Mouse (Mus musculus) gastrocnemius, postnatal 14 days (tissue): ENCODE data around the gene Snapin. TPM values are rescaled to one million over a fixed set of nuclear protein-coding genes. Genes with fewer than 3 reads are reported as not detected.

ENCODE experiments used
- DNase-seq: peaks from one replicate; pipeline ENCODE4 v3.0.0; 2021; ENCODE audit warnings: mixed read lengths
- intact Hi-C: fragments of 180-260 bp; cut with DNase I; formaldehyde crosslinking; loops from one replicate; pipeline ENCODE4 v1.15.1; 2025; ENCODE audit warnings: low total_unique reads
- long read RNA-seq, 2 experiments: library from polyadenylated mRNA; stranded (forward); transcript quantifications; one replicate each; pipeline ENCODE4 v2.0.0; 2021
- total RNA-seq, 2 experiments: library from RNA; stranded (reverse); gene quantifications; 2 replicates each; pipeline ENCODE4 v1.2.3; 2021

Gene Snapin
- total RNA-seq, result 10 to 100 TPM; 57.3 to 59.6 TPM
- long read RNA-seq, experiment 1, transcript Snapin-203 (4 exons, 1,928 nt), result major isoform, 76 of 87 reads
- long read RNA-seq, experiment 1, partial matches to known transcripts, result 0 of 87 reads
- long read RNA-seq, experiment 1, other reads (novel, unspliced or antisense), result 7 of 87 reads
- long read RNA-seq, experiment 2, transcript Snapin-205 (3 exons, 1,505 nt), result minor isoform, 5 of 114 reads
- long read RNA-seq, experiment 2, transcript Snapin-201 (3 exons, 958 nt), result minor isoform, 6 of 114 reads
- long read RNA-seq, experiment 2, transcript Snapin-203 (4 exons, 1,928 nt), result major isoform, 96 of 114 reads
- long read RNA-seq, experiment 2, partial matches to known transcripts, result 0 of 114 reads
- long read RNA-seq, experiment 2, other reads (novel, unspliced or antisense), result 3 of 114 reads

- DNase-seq, result peak; percentile 95
- intact Hi-C loops, result no loop called here
These were observed at the start of gene Snapin for GRCm38 (mm10) chr3:90490696-90491256. Gene Snapin, minus strand, starts transcription at chr3:90491033.

DNA sequence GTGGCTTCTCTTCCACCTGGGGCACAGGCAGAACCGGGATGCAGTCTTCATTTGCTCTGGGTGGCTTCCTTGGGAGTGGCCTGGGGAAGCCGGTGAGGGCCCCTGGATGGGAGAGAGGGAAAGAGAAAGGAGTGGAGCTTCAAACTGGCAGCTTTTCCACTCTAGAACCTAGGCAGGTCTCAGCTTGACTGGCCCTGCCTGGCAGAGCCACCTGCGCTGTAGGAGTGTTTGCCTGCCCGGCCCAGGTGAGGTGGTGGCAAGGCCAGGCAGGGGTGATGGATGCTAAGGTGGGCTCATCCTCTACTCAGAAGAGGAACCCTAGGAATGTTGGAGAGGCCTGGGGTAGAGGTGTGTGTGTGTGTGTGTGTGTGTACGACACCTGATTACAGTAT, 47.1 kb upstream of the Snapin start:
- DNase-seq, result no peak
- intact Hi-C loops, result no loop called here

DNA sequence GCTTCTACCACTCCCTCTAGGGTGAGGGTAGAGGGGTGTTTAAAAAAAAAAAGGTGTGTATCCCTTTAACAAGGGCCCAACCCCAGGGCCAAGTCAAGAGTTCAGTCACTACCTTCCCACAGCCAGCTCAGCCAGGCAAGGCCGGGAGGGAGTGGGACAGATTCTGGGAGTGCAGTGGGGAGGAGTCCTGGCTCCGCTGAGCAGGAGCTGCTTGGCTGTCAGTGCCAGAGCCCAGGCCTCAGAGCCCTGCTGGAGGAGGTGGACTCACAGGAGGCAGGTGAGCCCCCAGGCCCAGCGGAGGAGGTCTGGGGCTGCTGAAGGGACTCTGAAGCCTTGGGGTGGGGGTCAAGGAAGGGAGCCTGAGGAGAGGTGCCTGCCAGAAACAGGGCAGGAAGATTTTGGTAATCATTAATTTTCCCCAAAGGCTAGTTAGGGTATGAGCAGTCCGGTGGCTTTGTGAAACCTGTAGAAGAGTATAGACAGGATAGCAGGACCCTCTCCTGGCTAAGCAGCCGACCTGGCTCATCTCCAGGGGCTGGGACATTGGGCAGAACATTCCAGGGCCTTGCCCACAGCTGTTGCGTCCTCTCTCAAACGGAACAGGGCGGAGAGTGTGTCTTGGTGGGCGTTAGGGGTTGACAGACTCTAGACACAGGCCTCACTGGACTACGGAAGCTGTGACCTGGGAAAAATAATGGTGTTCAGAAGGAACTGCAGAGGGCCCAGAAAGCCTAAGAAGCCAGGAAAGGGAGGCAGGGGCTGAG, 46.5 kb upstream of the Snapin start, which contains the start of gene S100a16:
Gene S100a16, plus strand, starts transcription at position 114 of the 764 bp plus-strand sequence.
- intact Hi-C loops, result no loop called here

DNA sequence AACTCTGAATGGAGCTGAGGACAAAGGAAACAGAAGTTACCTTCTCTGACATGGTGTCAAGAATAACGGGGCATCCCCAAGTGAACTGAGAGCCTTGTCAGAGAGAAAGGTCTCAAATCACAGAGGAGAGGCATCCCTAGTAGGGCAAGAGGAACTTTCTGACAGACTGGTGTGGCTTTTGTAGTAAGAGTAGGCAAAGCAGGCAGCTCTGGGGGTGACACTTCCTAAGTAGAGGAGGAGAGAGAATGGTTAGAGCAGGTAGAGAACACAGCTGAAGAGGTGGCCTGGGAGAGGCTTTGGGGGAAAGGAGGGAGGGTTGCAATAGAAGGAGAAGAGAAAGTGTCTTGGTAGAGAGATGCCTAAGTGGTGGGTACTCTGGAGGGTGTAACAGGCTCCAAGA, 44.6 kb upstream of the Snapin start:
- no peak for DNase-seq
- intact Hi-C loops, result no loop called here

More for the DNA sequence above, 46.5 kb upstream of the Snapin start, which contains the start of gene S100a16:
- peak; percentile 89 for DNase-seq

- intact Hi-C loops, result no loop called here
- DNase-seq, result no peak
These were observed 40.9 kb upstream of the Snapin start for GRCm38 (mm10) chr3:90531713-90532112.

DNA sequence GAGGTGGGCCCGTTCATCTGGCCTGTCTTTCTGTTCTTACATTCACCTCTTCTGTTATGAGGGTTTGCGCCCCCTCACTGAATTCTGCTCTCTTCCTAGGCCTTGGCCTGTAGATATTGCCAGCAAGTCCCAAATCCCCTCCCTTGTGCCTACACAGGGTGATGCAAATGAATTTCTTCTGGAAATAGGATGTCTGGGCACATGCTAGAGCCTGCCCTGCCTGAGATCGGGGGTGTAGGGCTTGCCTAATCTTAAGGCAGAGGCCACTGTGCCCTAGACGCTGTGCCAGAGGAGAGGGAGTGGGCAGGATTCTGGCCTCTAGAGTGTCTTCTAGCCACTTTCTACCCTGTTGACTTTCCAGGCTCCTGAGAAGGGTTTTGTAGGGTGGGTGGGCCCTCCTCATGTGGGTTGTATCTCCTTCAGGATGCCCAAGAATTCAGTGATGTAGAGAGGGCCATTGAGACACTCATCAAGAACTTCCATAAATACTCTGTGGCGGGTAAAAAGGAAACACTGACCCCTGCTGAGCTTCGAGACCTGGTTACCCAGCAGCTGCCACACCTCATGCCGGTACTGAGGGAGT, 36.5 kb upstream of the Snapin start:
- no peak for DNase-seq
- intact Hi-C loops, result loop anchor here (5.0 kb wide), 2 partner anchors 55 to 90 kb away; no protein-coding TSS in a partner anchor

DNA sequence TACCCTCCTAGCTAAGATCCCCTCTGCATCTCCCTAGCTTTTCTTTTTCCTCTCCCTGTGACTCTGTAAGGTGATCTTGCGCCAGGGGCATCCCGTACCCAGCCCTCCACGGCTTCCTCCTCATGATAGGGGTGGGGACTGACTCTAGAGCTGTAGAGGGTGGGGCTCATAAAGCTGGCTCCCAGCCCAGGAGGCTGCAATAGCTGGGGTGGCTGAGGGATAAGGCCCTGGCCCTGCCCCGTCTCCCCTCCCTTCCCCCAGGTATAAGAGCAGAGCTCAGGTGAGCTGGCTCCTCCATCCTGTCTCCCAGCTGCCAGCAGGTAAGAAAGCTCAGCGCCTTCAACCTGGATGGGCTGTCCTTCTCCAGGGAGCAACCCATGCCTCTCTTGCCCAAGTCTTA, 35.7 kb upstream of the Snapin start, which contains the start of gene S100a14:
Gene S100a14, plus strand, starts transcription at position 277 of the 400 bp plus-strand sequence.
- DNase-seq, result peak; percentile 32
- intact Hi-C loops, result loop anchor here (5.0 kb wide), 2 partner anchors 56 to 91 kb away; no protein-coding TSS in a partner anchor

- no peak for DNase-seq
- intact Hi-C loops, result loop anchor here (5.0 kb wide), 2 partner anchors 56 to 91 kb away; no protein-coding TSS in a partner anchor
These were observed 35.2 kb upstream of the Snapin start for GRCm38 (mm10) chr3:90526076-90526475.

- intact Hi-C loops, result loop anchor here (5.0 kb wide), 2 partner anchors 57 to 92 kb away; no protein-coding TSS in a partner anchor
These were observed 34.6 kb upstream of the Snapin start for GRCm38 (mm10) chr3:90525421-90525820.

GRCm38 (mm10) chr3:90517711-90518110, 26.9 kb upstream of the Snapin start:
- no peak for DNase-seq
- intact Hi-C loops, result no loop called here

More at GRCm38 (mm10) chr3:90525421-90525820, 34.6 kb upstream of the Snapin start:
- peak; percentile 62 for DNase-seq

DNA sequence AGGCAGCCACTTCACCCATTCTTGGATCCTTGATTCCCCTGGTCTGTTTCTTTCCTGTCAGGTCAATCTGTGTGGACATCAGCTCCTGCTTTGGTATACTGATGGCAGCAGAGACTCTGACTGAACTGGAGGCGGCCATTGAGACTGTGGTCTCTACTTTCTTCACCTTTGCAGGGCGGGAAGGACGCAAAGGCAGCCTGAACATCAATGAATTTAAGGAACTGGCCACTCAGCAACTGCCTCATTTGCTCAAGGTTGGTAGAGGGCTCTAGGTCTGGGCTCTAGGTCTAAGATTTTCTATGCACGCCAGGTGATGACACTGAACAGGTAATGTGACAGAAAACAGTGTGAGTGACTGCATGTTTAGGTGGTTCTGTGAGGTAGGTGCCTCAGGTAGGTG, 25.0 kb upstream of the Snapin start:
- intact Hi-C loops, result no loop called here
- DNase-seq, result no peak

DNA sequence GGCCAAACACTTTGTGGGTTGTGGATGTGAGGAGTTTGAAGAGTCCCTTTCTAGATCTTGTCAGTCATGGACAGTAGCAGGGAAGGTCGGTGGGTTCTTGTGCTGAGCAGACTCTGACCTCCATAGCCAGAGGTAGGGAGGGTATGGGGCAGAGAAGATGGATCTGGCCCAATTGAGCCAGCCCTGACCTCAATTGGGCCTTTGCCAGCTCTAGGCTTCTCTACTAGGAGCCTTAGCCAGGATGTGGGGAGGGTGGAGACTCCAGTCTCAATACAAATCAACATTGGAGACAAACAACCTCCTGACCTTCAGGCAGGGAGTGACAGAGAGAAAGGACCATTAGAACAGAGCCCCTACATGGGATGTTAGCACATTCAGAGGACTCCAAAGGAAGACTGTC, 24.4 kb upstream of the Snapin start:
- peak; percentile 45 for DNase-seq
- intact Hi-C loops, result no loop called here

DNA sequence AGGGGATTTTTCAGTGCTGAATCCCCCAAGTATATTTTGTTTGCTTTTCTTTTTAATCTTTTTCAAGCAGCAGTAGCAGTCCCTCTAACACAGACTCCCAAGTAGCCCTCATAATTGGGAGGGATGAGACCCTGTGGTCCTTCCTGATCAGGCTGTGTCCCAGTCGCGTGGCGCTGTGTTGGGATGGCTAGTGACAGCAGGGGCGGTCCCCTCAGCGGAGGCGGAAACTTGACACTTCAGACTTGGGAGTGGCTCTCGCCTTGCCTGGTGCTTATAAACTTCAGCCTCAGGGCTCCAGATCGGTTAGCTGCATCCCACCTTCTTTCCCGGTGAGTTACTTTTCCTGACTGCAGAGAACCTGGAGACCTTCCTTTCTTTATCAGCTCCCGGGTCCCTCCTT, 23.9 kb upstream of the Snapin start:
- intact Hi-C loops, result no loop called here
- DNase-seq, result peak; percentile 74

GRCm38 (mm10) chr3:90513796-90514590, 23.2 kb upstream of the Snapin start, which contains the start of the genes S100a1 and S100a13:
Gene S100a1, minus strand, starts transcription at chr3:90514392.
Gene S100a13, plus strand, starts transcription at chr3:90514435.
- intact Hi-C loops, result no loop called here
- peak; percentile 68 for DNase-seq

DNA sequence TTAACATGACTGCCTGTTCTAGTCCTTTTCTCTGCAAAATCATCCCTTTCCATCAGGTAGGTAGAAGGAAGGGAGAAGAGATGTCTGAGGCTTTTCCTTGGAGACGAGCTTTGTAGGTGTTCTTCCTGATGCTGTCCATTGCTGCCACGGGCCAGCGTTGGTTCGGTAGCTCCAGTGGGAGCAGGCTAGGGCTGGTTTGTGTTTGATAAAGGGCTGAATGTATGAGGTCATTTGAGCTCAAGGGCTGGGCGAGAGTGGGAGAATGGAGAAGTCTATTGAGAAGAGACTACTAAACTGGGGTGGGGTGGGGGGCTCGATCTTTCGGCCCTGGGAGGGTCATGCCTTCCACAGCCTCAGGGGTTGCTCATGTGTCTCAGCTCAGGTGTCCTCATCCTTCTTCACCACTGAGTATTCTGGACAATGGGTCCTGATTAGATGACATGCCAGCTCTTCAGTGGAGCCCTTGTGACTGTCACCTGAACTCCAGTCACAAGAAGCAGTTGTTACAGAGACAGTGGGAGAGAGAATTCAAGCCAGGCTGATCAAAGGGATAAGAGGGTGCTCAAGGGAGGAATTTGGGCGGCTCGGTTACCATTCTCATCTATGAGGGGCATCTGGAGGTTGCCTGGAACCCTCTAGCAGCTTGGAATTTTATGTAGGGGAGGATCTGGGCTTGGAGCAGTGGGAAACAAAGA, 22.3 kb upstream of the Snapin start:
- DNase-seq, result no peak
- intact Hi-C loops, result no loop called here

GRCm38 (mm10) chr3:90512276-90512675, 21.4 kb upstream of the Snapin start:
- DNase-seq, result no peak
- intact Hi-C loops, result no loop called here

DNA sequence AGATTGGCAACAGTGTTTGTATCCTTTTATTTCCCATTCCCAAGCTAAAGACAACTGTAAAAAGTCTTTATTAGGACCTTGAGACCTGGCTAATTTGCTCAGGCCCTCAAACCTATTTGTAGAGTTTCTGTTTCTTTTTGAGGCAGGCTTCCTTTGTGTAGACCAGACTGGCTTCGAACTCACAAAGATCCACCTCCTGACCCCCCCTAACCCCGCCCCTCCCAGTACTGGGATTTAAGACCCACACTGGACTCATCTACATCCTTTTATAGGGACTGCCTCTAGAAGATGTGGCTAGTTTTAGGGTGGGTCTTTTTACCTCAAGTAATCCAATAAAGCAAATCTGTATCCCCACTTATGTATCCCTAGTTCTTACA, 18.9 kb upstream of the Snapin start:
- intact Hi-C loops, result no loop called here
- no peak for DNase-seq
